Mouse (Mus musculus) cerebral cortex, adult 2 months (tissue): Measurements from ENCODE around the gene Ephb1.

Source experiments
- WGBS: fragments of 180-500 bp; shearing (Covaris S2); methylation state at CpG from one replicate; pipeline ENCODE4 v1.1.7; 2018; 5-methylcytosine and 5-hydroxymethylcytosine counted together

Gene Ephb1

DNA sequence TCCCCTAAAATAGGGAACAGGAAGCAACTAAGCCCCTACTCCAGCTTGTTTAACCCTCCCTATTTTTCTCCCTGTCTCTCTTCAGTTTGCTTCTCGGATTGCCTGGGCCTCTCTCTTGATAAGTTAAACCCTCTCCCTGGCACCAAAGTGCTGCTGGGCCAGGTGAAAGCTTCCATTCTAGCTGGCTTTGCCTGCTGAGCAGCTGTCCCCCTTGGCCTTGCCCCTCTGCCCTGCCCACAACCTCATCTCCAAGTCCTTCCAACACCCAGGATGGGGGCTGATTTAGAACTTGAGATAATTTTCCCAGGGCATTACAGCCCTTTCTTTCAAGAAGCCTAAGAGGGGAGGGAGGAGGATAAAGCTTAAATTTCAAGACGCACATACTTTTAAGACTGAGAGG lies 174.0 kb downstream of the Ephb1 start:
- 80% methylated on average over 2 of the region's 2 CpGs for WGBS

DNA sequence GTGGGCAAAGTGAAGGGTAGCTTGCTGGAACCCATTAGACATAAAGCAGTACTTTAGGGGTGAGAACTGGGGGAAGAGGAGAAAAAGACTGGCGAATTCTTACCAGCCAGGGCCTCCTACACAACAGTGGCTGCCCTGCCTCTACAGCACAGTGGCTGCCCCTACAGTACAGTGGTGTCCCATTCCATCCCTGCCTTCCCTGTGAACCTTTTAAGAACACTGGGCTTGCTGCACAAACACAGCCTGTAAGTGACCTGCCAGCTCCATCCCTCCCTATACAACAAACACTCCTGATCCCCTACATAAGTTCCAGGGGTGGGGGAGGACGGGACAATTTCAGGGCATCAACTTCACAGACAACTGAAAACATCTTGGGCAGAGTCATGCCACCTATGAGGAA lies 174.4 kb downstream of the Ephb1 start:
- 71% methylated on average over 2 of the region's 2 CpGs for WGBS

DNA sequence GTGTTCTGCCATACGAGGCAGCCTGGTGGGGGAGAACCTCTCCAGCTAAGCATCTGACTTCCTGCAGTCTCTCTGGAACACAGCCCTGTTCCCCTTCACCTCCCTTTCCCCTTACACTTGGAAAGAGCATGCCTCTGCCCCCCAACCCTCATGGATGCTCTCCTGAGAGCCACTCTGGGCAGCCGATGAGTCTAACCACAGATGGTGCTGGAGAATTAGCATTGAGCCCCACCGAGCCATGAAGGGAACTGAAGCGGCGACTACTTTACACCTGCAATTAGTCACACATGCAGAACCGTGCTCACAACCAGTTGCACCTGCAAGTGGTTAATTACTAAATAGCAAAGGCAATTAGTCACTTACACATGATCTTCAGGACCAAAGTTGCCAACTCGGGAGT lies 184.8 kb downstream of the Ephb1 start:
- 81% methylated on average over 7 of the region's 7 CpGs for WGBS

DNA sequence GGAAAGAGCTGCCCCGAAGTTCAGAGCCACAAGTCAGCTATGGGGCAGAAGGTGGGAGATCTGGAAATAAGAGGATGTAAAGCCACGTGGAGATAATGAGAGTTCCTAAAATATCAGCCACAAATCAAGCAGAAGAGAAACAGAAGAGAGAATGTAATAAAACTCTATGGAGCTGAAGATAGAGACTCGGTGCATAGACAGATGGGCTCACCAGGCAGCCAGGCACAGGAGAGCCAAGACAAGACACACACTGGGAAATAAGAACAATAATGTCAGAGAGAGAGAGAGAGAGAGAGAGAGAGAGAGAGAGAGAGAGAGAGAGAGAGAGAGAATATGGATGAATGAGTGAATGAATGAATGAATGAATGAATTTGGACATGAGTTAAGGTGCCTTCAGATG lies 198.6 kb downstream of the Ephb1 start:
- 55% methylated on average over 3 of the region's 3 CpGs for WGBS

DNA sequence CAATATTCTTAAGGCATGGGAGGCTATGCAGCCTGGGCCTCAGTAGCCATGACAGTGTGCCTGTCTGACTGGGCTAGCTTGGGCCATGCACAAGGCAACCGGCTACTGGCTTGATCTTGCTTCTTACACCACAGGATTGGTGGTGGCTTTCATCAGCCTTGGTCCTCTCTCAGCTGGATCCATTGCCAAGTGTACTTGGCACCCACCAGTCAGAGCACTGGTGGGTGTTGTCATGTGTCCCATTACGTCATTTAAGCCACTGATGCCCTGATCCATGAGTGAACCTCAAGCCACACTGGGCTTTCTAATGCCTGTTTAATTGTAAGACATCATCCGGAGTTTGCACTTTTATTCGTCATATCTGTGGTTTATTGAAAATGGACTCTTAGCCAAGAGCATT lies 215.3 kb downstream of the Ephb1 start:
- WGBS: 69% methylated on average over 4 of the region's 4 CpGs

DNA sequence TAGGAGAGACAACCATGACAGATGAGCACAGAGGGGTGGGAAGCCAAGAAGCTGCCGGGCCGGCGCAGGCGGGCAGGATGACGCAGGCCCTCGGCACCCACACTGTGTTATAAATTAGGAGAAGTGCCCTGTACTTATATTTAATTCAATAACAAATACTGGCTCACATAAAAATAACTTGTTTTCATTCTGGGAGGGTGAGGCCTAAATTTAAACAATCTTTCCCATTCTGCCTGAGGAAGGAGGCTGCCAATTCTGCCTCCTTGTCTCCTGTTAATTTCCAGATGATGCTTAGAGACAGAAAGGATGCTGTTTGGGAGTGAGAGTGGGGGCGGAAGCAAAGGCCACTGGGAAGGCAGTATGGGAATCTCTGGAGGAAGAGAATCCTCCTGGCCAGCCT lies 215.8 kb downstream of the Ephb1 start:
- WGBS: 46% methylated on average over 7 of the region's 7 CpGs

DNA sequence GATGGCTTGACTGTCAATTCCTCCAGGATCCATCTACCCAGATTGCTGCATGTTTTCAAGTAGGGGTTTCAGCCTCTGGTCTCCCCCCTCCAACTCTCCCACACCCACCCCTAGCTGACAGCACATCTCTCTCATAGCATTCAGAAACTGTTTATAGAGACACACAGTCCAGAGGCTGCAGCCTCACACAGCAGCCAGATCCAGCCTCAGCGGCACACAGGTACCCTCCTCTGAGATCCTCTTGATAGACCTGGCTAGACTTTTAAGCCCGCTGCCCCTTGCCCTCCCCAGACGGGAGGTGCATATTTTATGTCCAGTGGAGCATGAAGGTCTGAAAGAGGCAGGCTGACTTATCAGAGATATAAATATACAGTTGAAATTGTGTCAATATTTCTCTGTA lies 228.0 kb downstream of the Ephb1 start:
- WGBS: 83% methylated on average over 3 of the region's 3 CpGs

DNA sequence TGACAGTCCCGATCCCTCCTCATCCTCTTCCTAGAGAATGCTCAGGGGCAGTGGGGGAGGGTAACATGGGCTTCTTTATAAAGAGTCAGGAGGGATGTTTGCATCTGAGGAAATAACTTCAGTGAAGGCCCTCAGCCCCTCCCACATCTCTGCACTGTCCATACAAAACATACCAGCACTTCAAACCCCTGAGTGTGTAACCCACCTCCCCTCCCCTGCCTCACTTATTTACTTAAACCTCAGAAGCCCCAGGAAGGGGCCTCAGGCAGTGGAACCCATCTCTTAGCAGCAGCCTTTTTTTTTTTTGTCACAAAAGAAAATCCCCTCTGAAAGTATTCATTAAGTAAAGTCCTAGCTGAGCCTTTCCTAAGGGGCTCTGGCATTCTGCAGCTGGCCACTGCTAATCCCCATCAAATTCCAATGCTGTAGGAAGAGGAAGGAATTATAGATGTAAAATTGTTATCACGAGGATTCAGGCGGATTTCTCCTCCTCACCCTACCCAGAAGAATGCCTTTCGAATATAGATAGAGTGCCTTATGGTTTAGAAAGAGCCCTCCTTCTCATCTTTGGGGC lies 231.5 kb downstream of the Ephb1 start:
- 60% methylated on average over 4 of the region's 4 CpGs for WGBS

DNA sequence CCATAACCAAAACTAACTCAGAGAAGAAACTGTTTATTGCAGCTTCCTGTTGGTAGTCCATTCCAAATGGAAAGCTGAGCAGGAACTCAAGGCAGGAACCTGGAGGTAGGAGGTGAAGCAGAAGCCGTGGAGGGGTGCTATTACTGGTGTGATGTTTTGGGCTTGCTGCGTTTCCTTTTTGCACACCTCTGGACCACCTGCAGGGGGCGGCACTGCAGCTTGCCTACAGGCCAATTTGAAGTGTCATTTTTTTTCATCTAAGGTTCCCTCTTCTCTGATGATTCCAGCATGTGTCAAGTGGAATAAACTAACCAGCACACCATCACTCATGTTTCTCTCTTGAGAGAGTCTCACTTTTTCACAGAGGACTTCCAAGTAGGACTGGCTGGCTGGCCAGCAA lies 235.1 kb downstream of the Ephb1 start:
- WGBS: 84% methylated on average over 3 of the region's 3 CpGs

DNA sequence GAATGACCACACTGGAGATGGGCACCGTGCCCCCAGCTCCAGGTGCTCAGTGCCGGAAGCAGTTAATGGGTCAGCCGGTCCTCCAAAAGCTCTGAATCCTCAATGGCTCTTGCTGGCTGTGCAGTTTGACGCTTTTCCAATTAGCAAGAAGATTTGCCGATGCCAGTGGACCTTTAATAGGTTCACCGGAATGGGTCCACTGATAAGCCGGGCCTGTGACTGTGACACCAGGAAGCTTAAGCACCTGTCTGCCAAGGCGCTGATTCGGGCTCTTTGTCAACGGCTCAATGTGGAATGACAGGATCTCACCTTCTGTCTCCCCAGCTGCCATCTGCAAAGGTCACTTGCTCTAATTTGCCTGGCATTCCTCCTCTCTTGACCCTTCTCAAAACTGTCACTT lies 239.2 kb downstream of the Ephb1 start:
- 85% methylated on average over 10 of the region's 10 CpGs for WGBS

DNA sequence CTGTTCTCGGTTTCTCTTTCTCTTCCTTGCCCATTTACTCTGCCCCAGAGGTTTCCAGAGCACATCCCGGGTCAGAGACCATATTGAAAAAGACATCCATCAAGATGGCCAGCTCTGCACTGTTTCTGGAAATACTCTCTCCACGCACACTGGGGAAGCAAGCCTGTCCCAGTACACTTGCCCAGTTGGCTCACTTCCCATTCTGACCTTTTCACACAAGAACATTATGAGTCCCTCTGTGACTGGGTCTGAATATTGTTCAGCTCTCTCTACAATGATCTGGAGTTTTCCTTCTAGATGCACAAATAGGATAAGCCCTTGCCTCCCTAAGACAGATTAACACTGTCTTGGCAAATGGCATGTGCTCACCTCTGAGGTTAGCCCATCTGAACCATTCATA lies 243.0 kb downstream of the Ephb1 start:
- WGBS: 74% methylated on average over 3 of the region's 3 CpGs

DNA sequence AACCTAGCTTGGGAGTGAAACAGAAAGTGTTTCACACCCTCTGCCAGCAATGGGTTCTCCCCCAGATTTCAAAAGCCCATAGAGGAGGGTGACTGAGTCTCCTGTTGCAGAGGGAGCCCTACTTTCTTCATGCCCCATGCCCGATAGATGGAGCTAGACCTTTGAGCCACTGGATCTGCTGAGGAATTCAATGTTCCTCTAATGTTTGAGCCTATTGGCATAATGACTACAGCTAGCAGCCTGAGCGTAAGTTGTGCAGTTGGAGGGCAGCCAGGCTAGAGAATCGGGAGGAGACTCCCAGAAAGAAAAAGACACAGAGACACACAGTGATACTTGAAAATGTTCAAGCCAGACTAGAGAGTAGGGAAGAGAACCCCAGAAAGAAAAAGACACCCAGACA lies 246.5 kb downstream of the Ephb1 start:
- WGBS: 22% methylated on average over 3 of the region's 3 CpGs

DNA sequence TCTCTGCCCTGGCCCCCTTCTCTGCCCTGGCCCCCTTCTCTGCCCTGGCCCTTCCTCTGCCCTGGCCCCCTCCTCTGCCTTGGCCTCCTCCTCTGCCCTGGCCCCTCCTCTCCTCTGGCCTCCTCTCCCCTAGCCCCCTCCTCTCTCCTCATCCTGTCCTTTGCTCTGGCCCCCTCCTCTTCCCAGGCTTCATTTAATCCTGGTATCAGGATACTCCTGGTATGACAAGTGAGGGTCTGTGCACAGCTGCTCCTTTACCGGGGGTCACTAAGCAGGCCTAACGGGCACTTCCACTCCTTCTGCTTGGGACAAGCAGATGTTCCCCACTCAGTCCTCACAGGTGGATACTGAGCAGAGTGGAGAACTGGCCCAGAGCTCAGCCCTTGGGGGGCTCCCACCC lies 247.3 kb downstream of the Ephb1 start:
- WGBS: 66% methylated on average over 2 of the region's 2 CpGs

DNA sequence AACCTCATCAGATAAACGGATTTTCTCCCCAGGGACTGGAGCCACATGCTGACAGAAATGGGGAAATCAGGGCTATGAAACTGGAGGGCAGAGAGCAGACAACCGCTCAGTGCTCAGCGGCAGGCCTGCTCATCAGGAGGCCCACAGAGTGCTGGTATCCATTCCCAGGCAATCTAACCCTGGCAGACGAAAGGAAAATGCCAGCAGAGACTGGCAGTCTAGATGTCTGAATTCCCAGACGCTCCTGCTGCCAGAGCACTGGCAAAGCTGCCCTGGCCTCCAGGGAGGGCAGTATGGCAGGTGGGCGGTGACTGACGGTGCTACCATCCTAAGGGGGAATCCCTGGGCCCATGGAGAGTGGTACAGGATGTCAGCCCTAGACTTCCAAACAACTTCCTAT lies 257.7 kb downstream of the Ephb1 start:
- 50% methylated on average over 7 of the region's 7 CpGs for WGBS

DNA sequence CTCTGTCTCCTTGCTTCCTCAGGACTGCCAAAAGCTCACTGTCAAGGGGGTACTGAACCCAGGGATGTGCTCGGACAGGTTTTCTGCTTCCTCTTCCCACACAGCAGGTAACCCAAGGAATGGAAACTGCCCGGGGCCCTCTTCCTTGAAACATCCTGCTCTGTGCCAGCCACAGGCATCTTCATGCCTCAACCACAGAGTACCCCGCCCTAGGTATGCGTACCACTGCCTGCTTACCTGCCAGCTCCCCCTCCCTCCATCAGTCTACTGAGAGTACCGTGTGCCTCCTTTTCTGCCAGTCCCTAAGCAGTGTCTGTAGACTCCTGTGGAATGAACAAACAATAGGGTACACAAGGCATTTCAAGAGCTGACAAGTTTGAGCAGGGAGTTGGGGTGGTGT lies 265.9 kb downstream of the Ephb1 start:
- WGBS: 88% methylated on average over 5 of the region's 5 CpGs

DNA sequence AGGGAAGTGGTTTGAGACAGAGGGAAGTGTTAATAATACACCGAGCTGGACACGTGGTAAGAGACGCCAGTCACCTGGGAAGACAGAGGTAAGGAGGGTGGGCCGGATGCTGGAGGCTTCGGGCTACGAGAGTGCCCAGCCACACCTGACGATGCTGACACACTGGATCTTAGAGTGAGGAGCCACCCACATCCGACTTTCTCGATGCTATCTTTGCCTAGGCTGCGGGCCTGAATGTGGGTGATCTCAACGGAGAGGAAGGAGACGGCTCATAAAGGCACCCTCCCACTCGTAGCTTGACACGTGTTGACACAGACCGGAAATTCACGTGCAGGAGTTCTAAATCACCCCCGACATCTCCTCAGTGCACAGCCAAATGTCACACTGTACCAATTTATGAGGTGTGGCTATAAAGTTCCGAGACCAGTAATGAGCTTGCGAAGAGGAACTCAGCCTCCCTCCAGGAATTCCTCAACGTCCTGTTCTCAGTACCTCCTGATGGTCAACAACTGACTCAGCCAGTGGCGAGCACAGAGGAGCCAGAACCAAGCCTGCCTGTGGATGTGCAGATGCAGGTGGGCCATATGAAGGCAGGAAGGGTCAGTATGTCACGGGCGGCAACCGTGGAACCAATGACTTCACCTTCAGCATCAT lies 268.3 kb downstream of the Ephb1 start:
- 69% methylated on average over 24 of the region's 24 CpGs for WGBS

DNA sequence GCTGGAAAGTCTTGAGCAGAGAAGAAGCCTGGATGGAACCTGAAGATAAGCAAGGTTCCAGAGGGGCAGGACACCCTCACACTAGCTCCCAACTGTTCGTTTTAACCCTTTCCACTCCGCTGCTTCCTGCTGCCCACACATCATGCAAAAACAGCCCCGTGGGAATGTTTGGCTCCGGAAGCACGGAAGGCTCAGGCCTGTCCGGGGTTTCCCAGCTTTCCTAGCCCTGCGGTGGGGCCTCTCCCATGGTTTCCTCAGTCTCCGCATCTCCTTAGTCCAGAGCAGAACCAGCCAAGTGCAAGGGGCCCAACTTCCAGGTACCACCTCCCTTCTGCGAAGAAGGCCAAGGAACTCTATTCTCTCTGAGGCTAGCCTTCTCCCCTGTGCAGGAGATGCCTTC lies 269.0 kb downstream of the Ephb1 start:
- WGBS: 84% methylated on average over 9 of the region's 9 CpGs

DNA sequence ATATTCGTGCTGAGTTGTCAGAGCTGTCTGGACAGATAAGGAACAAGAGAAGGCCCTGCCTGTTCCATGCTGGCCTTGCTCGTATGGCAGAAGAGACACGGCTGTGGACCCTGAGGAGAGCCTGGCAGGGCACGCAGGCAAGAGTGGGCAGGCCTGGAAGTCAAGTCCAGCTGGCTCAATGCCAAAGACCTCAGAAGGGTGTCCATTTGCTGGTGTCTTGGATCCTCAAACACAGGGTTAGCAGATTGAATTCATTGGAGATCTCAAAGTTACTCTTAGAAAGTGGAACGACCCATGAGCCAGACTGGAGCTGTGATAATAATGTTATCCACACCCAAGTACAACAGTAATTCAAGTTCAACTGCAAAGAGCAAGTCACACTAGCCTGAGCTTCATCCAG lies 273.6 kb downstream of the Ephb1 start:
- 74% methylated on average over 5 of the region's 5 CpGs for WGBS

DNA sequence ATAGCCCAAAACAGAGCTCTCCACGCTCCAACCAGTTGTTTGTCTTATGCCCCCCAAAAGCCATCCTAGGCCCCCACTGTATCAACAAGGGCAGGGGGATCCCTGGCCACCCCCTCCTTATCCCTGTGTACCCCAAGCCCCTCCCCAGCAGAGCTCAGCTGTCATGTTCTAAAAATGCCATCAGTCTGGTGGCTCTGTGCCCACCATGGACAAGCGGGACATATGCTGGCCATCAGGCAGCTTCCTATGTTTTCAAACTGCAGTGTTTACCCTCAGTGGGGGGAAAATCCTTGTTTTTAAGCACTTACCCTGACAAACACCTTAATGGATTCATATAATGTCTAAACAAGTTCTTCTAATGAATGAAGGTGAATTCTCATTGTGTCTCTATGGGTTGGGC lies 275.3 kb downstream of the Ephb1 start:
- WGBS: 92% methylated on average over 2 of the region's 2 CpGs

DNA sequence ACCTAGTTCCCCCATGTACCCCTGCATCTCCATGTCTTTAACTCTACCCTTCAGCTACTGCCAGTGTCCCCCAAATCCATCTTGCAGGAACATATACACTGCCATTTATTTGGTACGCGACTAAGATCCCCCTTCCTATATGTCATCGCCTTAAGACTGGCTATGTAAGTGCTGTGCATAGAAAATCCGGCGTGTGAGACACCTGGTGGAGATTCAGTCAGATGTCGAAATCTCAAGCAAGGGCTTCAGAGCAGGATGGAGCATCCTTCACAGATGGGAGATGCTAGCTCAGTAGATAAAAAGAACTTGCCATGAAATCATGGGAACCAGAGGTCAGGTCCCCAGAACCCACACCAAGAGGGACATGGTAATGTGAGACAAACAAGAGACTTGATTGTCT lies 276.3 kb downstream of the Ephb1 start:
- 67% methylated on average over 6 of the region's 6 CpGs for WGBS

DNA sequence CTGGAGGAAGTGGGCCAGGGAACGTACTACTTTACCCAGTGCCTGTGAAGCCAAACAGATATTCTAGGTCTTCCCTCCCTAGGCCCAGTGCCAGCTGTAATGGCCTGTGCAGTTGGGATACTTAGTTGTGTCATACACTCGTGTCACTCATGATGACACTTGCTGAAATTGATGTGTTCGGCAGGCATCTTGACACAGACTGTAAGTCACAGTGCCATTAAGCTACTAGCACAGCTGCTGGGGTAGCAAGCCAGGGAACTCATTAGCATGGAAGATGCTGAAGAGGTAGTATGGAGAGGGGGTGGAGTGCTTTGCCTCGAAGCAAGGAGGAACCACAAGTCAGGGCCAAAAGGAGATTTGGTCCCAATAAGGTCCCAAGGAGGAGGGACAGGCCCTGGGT lies 279.0 kb downstream of the Ephb1 start:
- 54% methylated on average over 4 of the region's 4 CpGs for WGBS

DNA sequence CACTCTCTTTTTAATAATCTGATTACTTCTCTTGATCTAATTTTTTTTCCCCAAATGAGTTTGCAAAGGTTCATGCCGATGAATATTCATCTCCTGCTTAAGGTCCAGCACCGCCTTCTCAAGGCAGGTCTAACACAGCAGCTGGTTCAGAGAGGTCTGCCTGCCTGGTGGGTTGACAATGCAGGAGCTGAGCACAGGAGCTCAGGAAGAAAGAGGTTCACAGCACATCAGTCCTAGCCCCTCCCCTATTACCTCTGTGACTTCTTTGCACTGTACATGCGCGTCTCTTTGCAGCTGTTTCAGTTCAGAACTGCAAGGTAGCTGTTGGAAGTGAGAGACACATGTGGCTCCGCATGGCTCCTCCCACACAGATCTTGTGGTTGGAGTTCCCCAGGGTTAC lies 281.1 kb downstream of the Ephb1 start:
- 91% methylated on average over 5 of the region's 5 CpGs for WGBS

DNA sequence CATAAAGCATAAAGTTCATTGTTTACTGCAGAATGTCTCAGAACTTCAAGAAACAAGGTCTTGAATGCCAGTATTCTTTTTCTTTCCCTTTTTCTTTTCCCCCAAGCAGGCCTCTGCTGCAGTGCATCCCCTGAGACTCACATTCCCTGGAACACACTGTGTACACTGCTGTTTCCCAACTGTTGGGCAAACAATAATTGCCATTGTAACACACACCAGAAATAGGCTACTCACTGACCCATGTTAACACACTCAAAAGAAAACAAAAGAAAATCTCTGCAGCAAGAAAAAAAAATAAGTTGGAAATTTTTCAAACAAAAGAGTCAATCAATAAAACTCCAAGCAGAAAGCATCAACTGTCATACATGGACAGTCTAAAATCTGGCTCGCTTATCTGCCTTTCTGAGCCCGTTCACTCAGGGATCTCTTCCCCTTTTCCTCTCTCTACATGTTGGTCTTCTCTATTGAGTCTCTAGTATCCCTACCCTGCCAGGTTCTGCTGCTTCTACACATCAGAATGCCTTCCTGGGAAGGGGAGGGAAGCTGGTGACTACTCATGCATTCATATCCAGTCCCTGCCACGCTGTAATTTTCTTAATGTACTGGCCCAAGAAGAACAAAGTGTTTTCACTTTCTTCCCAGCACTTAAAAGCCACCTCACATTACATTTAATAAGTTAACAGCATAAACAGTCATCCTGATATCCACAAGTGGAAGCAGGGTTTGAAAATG lies 285.2 kb downstream of the Ephb1 start:
- 72% methylated on average over 3 of the region's 3 CpGs for WGBS
